Mouse (Mus musculus) cerebellum, adult 9-11 months (tissue): ENCODE data around the gene Hspb3.

Source experiments
- DNase-seq: peaks from one replicate; pipeline ENCODE4 v3.0.0; 2022

Hspb3 gene

DNA sequence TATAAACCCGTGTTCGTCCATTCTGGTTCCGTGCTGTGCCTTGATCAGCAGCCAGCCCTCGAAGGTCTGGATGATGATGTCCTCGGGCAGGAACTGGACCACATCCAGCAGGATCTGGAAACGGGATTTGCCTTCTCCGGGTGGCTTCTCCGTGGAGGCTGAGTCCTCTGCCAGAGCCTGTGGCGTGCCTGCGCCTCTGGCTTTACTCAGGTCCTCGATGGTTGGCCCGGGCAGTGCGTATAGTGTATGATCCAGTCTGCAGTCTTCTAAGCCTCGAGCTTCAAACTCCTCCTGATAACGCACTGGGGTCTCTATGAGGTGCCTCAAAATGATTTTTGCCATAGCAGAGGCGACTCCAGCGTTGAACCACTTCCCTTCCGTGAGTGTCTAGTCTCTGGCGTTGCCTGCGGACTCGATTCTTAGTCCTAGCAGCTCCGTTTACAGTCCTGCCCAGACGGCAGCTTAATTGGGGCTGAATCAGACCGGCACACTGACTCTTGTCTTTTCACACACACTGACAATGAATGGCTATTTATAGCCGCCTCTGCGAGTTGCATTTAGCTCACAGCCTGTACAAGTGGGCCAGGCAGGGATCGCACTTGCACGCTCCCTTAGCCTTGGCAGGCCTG is at the start of gene Hspb3:
Gene Hspb3 (minus strand): TSS at position 526 of the 629 bp plus-strand sequence.
- DNase-seq = peak; percentile 76

DNA sequence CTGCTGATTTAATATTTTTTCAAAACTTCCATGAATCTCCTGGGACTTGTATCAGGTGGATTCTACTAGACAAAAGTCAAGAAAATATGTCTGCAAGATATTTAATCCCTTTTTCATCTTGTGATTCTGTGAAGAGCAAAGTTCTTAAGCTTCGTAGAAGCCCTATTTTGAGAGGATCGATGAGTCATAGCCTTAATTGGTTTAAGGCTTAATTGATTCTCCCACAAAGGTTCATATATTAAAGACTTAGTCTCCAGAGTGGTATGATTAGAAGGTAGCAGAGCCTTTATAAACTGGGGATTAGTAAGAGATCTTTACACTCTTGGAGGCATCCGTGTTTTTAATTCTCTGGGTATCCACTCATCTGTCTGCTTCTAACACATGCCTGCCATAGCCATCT is 49.7 kb upstream of the Hspb3 start:
- DNase-seq = no peak

DNA sequence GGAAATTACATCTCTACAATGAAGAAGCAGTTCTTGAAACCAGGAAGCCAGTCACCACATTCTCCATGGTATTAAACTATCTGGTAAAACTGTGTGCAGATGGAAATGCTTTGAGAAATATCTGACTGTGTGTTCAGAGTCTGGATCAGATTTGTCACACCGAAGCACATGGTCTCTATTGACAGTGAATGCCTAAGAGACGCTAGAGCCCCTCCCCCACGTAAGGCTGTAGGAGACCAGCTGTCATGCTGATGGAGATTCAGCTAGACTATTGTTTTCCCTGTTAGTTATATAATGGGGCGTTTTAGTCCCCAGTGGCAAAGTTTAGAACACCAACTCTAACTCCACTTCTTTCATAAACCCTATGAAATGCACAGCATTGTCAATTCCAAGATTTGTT is 42.7 kb upstream of the Hspb3 start:
- no peak for DNase-seq

DNA sequence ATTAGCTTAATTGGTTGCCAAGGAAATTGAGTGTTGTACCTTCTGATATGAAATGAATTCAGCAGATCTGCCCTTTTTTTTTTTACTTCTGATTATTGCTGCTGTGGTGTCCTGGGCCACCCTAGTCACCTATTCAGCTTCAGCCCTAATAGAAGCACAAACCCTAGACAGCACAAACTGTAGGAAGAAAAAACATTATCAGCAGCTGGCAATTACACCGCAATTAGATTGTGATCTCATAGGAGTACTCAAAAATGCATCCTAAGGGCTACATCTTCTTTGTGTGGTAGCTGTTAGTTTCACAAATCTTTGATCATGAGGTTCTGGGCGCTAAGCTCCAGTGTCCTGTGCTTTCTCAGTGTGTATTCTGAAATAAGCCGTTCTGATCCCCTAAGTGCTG is 37.7 kb upstream of the Hspb3 start:
- DNase-seq = no peak

DNA sequence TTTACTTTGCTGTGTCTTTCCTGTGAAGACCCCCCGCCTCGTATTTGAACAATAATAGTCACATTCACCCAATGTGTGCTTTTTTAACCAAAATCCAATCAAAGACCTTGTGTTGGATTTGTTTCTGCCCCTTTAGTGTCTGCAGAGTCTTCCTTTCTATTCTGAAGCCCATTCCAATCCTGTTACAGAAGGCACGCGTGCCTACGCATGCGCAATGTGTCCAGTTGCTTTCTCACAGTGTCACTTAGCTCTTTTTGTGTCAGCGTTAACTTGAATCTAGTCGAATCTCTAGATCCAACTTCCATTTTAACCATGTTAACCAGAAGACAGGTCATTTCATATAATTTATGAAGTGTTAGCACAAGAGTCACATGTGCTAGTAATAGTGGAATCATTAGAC is 36.5 kb upstream of the Hspb3 start:
- DNase-seq = no peak

DNA sequence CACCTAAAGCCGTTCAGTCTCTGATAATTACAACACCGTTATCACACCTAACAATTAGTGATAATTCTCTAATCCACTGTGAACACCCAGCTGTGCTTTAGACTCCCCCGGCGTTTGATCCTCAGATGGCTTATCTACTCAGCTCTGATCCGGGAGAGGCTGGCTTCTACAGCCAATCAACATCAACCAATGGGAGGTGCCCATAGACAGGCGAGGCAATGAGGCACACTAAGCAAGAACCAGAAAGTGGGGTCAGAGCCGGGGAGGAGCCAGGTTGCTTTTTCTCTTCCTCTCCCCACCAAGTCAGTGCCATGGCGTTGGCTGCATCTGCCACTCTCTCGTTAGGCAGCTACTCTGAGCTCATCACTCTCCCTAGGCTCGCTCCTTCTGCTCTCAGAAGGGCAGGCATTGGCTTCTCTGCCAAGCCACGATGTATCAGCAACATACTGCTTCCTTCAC is 36.0 kb upstream of the Hspb3 start:
- DNase-seq = no peak

DNA sequence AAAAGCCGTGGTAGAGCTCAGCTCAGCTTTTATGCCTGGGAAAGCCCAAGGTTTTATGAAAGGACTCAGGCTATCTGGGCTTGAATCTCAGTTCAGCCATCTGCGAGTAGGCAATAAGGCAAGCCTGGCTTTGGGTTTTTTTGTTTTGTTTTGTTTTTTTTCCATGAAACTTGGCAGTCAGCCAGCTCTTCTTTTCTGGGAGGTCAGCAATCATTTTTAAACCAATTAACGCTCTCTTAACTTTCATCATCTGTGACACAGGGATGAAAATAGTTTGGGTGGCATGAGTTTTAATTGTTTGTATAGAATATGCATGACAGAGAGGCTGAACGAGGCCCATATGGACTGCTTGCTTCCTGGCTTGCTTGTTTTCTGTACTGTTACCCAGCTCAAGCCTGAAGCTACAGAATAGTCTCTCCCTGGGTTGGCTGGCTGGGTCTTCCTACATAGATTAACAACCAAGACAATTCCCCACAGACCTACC is 33.4 kb upstream of the Hspb3 start:
- DNase-seq = no peak

DNA sequence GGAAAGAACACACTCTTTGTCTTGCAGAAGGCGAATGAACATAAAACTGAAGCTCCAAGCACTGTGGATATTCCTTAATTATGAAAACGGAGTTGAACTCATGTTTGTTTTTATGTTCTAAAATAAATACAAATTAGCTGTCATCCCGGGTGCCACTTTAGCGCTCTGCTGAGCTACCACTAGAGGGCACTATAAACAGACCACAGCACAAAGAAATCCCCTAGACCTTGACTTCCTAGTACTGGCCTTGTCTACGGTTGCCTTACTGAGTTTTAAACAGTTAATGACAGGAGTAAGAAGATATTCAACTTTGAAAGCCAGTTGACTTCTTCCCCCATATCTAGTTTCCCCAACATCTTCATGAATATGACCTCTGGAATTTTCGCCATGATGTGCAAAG is 29.9 kb upstream of the Hspb3 start:
- DNase-seq = peak; percentile 11

DNA sequence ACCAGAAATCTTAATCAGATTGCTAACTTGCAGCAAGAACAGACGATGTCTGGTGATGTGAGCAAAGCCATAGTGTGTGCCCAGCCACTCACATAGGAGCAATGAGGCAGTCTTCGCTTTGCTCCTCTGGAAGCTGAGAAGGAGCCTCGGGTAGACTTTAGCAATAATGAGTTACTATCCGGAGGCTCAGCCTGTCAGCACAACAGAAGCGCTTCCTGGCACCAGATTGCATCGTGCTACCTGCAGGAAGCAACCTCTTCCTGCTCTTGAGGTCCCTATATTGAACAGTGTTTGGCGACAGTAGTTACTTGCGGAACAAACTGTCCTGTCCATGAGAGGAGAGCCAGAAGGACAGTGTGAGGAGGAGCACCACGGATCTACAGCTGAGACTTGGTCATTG is 28.2 kb upstream of the Hspb3 start:
- DNase-seq = no peak

DNA sequence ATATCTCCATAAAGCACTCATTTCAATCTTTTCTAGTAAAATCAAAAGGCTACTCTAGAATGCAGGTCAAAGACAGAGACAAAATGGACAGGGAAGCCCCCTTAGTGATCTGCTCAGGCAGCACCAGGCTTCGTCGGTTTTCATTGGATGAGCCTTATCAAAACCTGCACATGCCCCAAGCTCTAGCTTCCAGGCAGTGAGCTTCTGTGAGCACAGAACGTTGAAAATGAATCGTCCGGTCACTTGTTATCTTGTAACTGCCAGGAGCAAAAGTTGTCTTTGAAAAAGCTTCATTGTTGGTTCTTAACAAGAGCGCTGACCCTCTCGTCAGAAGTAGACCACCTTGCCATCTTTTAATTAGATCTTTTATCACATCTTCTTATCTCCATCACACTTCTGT is 26.4 kb upstream of the Hspb3 start:
- no peak for DNase-seq

DNA sequence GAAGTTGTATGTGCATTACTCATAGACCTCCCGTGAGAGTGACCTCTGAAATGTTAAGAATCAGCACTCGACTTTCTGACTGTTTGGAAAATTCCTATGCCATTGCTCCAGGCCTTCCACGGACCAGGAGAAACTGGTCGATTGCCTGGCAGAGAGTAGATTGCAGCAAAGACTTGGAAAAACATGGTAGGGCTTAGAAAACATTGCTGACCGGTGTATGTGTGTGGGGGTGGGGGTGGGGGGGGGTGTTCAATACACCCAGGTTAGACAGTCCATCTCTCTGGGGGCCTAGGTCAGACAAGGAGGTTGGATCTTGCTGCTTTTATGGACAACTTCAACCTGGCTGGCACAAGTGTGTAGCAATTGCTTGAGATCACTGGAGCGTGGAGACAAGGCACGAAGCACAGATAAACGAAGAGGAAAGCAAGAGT is 23.2 kb upstream of the Hspb3 start:
- no peak for DNase-seq

DNA sequence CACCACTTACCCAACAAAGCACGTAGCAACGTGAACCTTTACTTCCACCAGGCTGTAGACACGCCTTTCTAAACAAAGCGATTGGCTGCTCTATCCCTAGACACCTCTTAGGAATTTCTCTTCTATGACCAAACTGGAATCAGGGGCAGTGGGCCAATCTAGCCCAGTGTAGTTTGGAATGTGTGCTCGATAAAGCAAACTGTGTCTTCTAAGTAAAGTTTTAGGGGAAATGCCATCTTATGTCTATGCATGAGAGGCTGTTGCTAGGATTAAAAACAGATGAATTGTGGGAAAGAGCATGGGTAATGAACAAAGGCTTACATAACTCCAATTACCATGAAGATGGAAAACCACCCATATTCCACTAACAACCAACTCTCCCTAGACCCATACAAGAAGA is 19.3 kb upstream of the Hspb3 start:
- no peak for DNase-seq

DNA sequence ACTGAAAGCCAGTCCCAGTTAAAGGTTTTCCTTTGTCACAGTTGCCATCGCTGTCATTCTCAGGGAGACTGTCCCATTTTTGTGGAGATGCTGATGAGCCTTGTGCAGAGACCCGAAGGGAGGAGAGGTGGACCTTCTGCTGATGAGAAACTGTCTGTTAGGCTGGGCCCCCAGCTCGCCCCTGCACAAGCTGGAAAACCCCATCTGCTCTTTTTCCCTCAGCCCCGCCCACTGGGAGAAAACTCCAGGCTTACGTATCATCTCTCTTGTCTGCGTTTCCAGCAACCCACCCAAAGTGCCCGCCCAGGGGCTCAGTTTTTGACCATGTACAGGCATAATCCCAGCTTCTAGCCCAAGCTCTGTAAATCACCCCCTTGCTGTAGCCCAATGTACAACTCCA is 17.2 kb upstream of the Hspb3 start:
- no peak for DNase-seq

DNA sequence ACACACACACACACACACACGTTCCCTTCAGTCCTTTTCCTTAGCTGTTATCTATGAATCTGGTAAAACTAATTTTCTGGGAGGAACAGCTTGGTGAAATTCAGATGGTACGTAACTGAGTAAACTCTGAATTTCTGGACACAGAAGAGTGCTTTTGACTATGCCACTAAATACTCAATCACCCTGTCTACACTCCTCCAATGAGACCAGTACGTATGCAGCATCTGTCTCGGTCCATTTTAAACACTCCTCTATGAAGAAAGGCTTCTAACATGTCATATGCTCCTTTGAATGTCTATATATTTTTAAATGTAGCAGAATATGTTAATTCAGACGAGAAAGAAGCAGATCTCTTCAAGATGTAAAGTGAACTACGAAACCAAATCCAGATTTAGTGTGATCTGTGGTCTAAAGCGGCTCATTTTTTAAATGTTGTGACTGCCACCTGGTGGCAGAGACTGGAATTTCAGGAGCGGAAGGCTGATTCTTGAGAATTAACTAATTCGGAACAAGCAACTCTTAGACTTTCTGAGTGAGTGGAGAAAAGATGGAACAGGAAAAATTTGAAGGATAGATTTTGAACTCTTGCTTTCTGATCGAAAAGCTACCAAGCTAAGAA is 6.1 kb upstream of the Hspb3 start:
- DNase-seq = peak; percentile 23

DNA sequence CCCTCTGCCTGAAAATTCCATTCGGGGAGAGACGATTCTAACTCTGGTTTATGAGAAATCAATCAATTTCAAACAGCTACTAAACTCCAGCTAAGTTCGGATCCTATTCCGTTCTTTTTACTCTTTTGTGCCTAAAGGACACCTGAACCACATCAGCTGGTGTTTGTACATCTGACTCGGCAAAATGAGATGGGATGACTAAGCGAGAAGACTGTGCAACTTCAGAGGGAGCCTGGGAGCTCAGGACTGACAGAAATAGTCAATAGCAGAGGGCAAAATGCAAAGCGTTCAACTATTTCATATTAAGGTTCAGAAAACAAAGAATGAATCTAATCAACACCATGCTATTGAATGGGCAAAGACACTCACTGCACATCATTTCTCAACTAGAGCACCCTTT is 407 bp upstream of the Hspb3 start:
- no peak for DNase-seq

DNA sequence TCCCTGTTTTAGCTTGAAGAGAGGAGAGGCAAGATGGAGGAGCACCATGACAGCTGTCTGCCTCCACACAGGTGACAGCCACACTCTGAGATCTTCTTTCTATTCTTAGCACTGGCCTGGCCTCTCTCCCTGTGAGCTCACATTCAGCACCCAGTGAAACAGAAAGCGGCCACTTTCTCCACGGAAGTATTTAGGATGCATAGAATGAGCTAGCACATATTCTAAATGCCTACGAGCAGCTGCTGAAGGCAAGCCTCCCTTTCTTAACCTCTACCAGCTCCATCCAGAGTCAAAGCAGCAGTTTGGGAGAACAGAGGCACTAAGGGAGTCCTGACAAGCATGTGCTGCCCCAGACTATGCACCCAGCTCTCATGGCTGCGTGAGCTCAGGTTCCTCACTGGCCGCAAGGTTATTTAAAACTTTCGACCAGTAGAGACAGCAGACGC is 1.6 kb downstream of the Hspb3 start:
- no peak for DNase-seq

DNA sequence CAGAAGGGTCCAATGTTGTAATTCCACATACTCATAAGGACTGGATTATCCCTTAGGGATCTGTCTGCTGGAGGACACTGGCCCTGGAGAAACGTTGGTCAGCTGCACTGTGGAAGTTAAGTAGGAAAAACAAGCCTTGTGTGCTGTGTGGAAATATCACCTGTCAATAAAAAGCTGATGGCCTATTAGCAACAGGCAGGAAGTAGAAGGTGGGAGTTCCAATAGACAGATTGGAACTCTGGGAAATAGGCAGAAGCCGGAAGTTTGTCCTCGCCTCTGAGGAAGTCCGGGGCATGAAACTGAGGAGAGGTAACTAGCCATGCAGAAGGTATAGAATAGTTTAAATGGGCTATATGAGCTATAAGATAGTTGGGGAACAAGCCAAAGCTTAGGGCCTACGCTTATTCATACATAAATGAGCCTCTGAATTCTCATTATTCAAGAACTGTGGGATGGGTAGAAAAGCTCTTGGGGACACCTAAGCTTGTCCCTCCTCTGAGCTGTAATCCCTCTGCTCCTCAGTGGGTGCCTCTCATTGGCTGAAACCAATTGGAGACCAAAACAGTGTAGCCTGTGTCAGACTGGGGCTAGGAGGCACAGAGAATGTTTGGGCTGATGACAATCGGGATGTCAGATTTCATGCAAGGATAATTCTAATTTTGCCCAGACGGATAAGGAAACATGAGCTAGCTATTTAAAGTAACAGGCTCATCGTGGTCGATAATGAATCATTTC is 2.7 kb downstream of the Hspb3 start:
- no peak for DNase-seq

DNA sequence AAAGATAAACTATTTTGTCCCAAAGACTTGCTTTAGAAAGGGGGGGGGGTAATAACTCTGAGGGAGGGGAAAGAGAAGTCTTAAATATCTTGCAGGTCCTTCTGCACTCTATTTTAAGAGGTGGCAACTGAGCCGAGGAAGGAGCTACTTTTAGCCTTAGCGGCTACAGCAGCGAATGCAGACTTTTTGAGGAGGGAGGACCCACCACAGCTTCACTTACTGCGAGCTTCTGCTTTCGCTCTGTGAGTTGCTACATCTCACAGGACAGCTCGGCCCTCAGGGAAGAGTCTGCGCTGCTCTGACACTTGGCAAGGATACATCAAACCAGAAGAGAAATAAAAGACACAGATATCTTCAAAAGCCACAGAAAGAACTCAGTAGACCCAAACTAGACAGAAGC is 6.3 kb downstream of the Hspb3 start:
- no peak for DNase-seq

DNA sequence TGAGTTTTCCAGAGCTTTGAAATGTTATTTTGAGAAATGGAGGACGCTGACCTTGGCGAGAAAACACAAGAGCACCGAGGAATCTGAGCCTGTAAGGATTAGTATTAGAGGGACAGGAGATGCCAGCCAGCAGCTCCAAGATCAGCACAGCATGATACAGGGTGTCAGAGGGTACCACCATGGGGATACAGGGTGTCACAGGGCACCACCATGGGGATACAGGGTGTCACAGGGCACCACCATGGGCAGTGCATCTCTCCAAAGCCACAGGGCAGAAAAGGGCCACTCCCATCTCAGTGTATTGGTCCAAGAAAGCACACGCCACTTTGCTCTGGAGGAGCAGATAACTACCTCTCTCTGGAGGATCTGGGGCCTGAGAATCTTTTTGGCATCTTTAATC is 6.8 kb downstream of the Hspb3 start:
- no peak for DNase-seq

DNA sequence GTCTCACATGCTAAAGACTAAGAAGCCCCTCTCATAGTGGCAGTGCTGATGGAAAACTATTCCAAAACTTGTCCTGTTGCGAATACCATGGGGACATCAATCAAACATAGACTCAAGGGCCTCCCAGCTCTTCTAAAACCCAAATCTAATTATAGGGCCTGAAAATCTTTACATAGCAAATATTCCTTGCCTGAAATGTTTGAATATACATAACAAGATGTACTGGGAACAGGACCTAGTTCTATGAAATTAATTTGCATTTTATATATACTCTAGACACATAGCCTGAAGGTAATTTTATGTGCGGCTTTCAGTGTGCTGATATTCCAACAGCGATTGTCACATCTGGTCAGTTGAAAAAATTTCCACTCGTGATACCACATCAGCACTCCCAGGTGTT is 8.0 kb downstream of the Hspb3 start:
- no peak for DNase-seq

DNA sequence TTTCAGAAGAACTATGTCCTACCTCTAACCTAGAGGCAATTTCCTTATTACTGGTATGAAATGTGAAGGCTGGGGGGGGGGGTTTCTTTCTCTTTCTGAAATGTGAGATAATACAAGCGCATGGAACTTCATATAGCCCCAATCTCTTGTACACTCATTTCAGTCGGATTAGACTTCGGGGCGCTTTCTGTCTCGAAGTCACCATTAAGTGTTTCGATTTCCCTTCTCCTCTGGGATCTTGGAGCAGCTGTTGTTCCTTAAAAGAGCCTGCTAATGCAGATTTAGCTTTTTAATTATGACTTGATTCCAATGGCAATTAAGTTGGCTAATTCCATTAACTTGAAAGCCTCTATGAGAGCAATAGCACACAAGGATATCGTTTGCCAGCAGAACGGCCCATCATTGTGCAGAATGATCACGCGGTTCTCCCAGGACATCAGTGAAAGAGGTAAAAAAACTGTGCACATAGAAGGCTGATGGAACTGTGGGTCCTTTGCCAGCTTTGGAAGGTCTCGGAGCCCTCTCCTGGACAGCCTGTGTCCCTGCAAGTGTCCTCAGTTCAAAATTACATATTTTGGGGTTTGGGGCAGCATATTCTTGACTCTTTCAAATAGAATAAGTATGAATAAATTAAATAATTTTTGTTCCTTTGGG is 22.4 kb downstream of the Hspb3 start:
- no peak for DNase-seq

DNA sequence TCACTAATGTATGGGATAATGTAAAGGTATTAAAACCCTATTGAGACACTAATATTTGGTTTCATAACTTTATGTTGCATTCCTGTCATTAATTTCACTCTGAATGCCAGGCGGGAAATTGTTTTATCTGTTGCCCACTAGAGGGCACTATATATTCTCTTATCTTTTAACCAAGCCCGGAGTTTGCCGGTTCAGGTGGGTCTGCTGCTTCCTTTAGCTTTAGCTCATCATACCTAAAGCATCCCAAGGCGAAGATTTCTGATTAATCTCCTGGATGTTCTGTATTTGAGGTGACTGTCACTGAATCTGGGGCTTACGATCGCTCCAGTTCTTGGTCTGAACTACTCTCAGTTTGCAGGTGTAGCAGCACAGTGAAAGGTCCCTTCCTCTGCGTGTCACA is 24.6 kb downstream of the Hspb3 start:
- no peak for DNase-seq

DNA sequence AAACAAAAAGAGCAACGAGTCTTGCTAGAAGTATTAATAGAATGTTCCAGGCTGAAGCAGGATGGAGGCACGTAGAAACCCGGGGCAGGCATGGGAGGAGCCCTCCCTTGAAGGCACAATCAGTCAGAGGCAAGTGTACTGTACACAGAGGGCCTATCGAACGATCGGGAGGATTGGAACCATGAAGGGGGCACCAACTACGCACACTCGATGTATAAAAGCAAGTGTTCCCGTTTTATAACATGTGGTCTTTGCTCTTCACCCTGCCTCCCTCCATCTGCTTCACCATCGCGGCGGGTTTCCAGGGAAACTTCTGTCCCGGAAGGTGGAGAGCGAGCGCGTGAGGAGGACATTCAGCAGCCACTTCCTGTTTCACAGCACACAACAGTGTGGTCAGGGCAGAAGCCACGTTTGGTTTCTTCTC is 27.7 kb downstream of the Hspb3 start:
- no peak for DNase-seq
